In genomic region chr11:101378196-101378595, GRCm38 (mm10) we compare ENCODE assay signal across 26 mouse cellular contexts. TPM values are rescaled to one million over a fixed set of nuclear protein-coding genes. Genes with fewer than 3 reads are reported as not detected.
"Had no signal": no experiment of that assay in that cellular context is flagged by ENCODE, and none has a peak within 500 bp of the region (broad histone marks: within the 10 kb centered on the region; RNA-seq: fewer than 3 reads in every experiment).

No protein-coding gene starts in this region.

RNA-seq across cellular contexts. Expression of gene G6pc, which starts 10.8 kb away (rescaled TPM):
- total RNA-seq: common myeloid progenitor, adult 5-6 weeks; forebrain, postnatal 0 days; gastrocnemius, adult 18-20 months; gastrocnemius, adult 2 months; gastrocnemius, postnatal 14 days; gastrocnemius, postnatal 25 days; gastrocnemius, postnatal 36 days; granulocyte monocyte progenitor cell, adult 5-6 weeks; heart, adult 18-20 months; heart, adult 2 months had no signal
- polyA plus RNA-seq: cortical plate, adult 2 months; embryonic facial prominence, embryonic 10.5 days; embryonic facial prominence, embryonic 11.5 days; embryonic facial prominence, embryonic 12.5 days; embryonic facial prominence, embryonic 13.5 days; embryonic facial prominence, embryonic 14.5 days; embryonic facial prominence, embryonic 15.5 days; erythroblast, embryonic 14.5 days; forebrain, embryonic 10.5 days; forebrain, embryonic 11.5 days; forebrain, embryonic 12.5 days; forebrain, embryonic 13.5 days; forebrain, embryonic 14.5 days; forebrain, embryonic 15.5 days; forebrain, embryonic 16.5 days; forebrain, postnatal 0 days; frontal cortex, adult 2 months; heart, adult 2 months had no signal

RNA-seq across cellular contexts. Expression of gene Gm27029, which starts 46.4 kb away (rescaled TPM):
- total RNA-seq: granulocyte monocyte progenitor cell, adult 5-6 weeks had no signal

RNA-seq across cellular contexts. Expression of gene Ptges3l, which starts 46.9 kb away (rescaled TPM):
- total RNA-seq: common myeloid progenitor, adult 5-6 weeks had no signal
- polyA plus RNA-seq: erythroblast, embryonic 14.5 days had no signal
